Mouse (Mus musculus): ENCODE results near the gene Nostrin.

DNA sequence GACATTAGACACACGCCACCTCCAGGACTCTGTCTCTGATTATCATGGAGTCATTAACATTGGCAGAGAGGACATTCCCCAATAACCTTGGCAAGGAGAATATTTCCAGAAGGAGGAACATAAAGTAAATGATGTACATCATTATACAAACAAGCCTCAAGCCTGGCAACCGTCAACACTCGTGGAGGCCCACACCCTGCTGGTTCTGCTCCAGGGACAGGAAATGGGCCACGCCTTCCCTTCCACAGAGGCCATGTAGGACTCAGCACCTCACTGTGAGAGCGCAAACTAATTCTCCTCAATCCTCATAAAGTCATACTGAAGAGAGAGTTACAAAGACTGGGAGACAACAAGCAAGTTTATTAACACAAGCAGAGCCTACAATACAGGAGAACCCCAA is 58.0 kb downstream of the Nostrin start:
- TF ChIP-seq CTCF (IDR thresholded peaks at IDR 0.05; ENCODE audit: low read depth), result no peak
- no peak for TF ChIP-seq EP300 (IDR thresholded peaks at IDR 0.05; ENCODE audit: low read depth)

Measured in heart, postnatal 0 days (tissue).